Mouse (Mus musculus): ENCODE results near the gene Maz.
A peak's percentile ranks its signal among the peaks of the same experiment; 100 is the strongest.

The Maz gene

GRCm38 (mm10) chr7:127018416-127019305 lies 8.2 kb downstream of the Maz start:
- Histone ChIP-seq H3K4me1 (replicated peaks; ENCODE audit: low read depth, low read length) (peaks cover 84% of the 10 kb centered on the region), H3K36me3 (ENCODE audit: insufficient read depth, low read length) (peaks cover 56% of the 10 kb centered on the region), H3K9me3 (ENCODE audit: low read length) (no peaks in the 10 kb centered on the region), H3K27me3 (ENCODE audit: insufficient read depth, low read length) (no peaks in the 10 kb centered on the region), H3K4me3 (replicated peaks; ENCODE audit: low read length) (no peak overlapping the region)
- TF ChIP-seq CTCF (conservative IDR thresholded peaks at IDR 0.05; ENCODE audit: low read length) (no peak), NANOG (IDR thresholded peaks at IDR 0.05; ENCODE audit: borderline replicate concordance, low read length) (no peak), POU5F1 (IDR thresholded peaks at IDR 0.05; ENCODE audit: borderline replicate concordance, low read length) (no peak)

DNA sequence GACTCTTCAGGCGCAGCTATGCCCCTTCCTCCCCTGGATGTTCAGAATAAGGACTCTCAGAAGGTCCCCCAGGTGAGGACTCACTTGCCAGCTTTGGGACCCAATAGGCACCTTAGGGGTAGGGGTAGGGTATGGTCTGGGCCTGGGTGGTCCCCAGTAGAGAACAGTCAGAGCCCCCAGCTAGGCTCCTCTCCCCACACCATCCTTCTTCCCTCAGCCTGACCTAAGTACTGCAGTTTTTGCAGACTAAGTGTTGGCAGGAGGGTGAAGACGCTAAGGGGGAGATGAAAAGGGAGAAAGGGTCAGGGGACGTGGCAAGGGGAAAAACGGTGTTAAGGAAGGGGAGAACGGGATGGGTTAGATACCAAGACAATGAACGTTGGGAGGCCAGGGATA lies 8.9 kb downstream of the Maz start:
- Histone ChIP-seq H3K4me1 (replicated peaks; ENCODE audit: low read depth, low read length) (peaks cover 84% of the 10 kb centered on the region), H3K4me3 (replicated peaks; ENCODE audit: low read length) (peak overlapping the region; percentile 97), H3K9me3 (ENCODE audit: low read length) (no peaks in the 10 kb centered on the region), H3K36me3 (ENCODE audit: insufficient read depth, low read length) (peaks cover 56% of the 10 kb centered on the region), H3K27me3 (ENCODE audit: insufficient read depth, low read length) (no peaks in the 10 kb centered on the region)
- TF ChIP-seq POU5F1 (IDR thresholded peaks at IDR 0.05; ENCODE audit: borderline replicate concordance, low read length), result no peak
- no peak for TF ChIP-seq CTCF (conservative IDR thresholded peaks at IDR 0.05; ENCODE audit: low read length)
- no peak for TF ChIP-seq NANOG (IDR thresholded peaks at IDR 0.05; ENCODE audit: borderline replicate concordance, low read length)

DNA sequence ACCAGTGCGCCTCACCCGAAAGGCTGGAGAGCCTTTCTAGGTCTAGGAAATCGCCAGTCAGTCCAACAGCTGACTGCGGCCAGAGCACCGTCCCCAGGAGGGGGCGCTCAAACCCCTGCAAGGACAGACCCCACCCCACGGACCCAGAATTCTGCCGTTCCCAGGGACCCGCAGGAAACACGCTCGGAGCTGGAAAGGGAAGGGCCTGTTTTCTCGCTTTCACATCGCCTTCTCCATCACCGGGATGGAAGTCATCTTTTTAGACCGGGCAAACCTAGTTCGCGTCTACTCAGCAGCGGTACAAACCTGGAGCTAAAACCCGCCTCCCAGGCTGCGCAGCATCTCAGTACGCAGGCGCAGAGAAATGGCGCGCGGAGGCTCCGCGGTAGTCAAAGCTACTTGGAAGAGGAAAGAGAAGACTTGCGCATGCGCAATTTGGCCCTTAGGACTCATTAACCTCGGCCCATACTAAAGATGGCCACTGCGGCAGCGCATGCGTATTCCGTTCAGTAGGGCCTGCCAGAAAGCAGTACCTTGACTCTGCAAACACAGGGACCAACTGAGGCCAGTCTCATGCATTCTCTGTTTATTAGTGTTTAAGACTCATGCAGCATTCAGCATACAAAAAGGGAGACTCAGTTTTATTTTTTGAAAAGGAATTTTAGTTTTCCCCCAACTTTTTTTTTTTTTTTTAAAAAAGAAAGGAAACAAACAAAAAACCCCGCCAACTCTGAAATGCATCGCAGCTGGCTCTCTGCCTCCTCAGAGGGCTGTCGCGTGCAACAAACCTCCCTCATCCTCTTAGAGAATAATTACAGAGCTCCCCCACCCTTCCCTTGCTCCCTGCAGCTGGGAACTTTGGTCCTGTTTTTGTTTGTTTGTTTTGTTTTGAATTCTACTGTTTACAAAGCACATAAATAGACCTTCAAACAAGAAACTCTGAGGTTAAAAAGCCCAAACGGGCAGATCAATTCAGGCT lies 9.6 kb downstream of the Maz start, which contains the start of gene Pagr1a:
TSS of gene Pagr1a (minus strand) at position 382 of the 979 bp plus-strand sequence.
- Histone ChIP-seq H3K4me3 (replicated peaks; ENCODE audit: low read length) (peak within 1 kb of the TSS; percentile 97), H3K4me1 (replicated peaks; ENCODE audit: low read depth, low read length) (peaks cover 84% of the 10 kb centered on the region), H3K27me3 (ENCODE audit: insufficient read depth, low read length) (no peaks in the 10 kb centered on the region), H3K9me3 (ENCODE audit: low read length) (no peaks in the 10 kb centered on the region), H3K36me3 (ENCODE audit: insufficient read depth, low read length) (peaks cover 56% of the 10 kb centered on the region)
- TF ChIP-seq NANOG (IDR thresholded peaks at IDR 0.05; ENCODE audit: borderline replicate concordance, low read length) (no peak), CTCF (conservative IDR thresholded peaks at IDR 0.05; ENCODE audit: low read length) (peak; percentile 86)

DNA sequence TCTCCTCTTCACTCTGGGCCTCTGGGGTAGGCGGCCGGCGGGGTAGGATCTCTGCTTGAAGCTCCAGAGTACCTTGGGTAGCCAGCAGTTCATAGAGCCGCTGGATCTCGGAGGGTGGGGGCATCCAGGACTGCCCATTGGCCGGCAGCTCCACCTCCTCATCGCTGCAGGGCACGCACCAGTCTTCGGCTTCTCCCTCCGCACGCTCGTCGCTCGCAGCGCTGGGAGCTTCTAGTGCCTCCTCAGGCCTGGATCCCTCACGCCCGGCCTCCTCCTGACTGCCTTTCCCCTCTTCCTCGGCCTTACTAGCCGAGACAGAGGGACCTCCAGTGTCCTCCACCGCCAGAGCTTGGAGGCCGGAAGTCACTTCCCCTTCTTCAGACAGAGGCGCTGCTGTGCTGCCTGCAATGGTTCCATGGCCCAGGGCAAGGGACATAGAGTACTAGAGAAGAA lies 10.3 kb downstream of the Maz start:
- peaks cover 84% of the 10 kb centered on the region for H3K4me1 ChIP-seq (replicated peaks; ENCODE audit: low read depth, low read length)
- H3K36me3 ChIP-seq (ENCODE audit: insufficient read depth, low read length), result peaks cover 55% of the 10 kb centered on the region
- no peaks in the 10 kb centered on the region for H3K27me3 ChIP-seq (ENCODE audit: insufficient read depth, low read length)
- H3K9me3 ChIP-seq (ENCODE audit: low read length), result no peaks in the 10 kb centered on the region
- H3K4me3 ChIP-seq (replicated peaks; ENCODE audit: low read length), result peak overlapping the region; percentile 97
- TF ChIP-seq NANOG (IDR thresholded peaks at IDR 0.05; ENCODE audit: borderline replicate concordance, low read length), result no peak
- TF ChIP-seq CTCF (conservative IDR thresholded peaks at IDR 0.05; ENCODE audit: low read length), result no peak
- TF ChIP-seq POU5F1 (IDR thresholded peaks at IDR 0.05; ENCODE audit: borderline replicate concordance, low read length), result no peak

- peaks cover 84% of the 10 kb centered on the region for H3K4me1 ChIP-seq (replicated peaks; ENCODE audit: low read depth, low read length)
- H3K9me3 ChIP-seq (ENCODE audit: low read length), result no peaks in the 10 kb centered on the region
- H3K27me3 ChIP-seq (ENCODE audit: insufficient read depth, low read length), result no peaks in the 10 kb centered on the region
- H3K36me3 ChIP-seq (ENCODE audit: insufficient read depth, low read length), result peaks cover 57% of the 10 kb centered on the region
- TF ChIP-seq CTCF (conservative IDR thresholded peaks at IDR 0.05; ENCODE audit: low read length) (no peak), NANOG (IDR thresholded peaks at IDR 0.05; ENCODE audit: borderline replicate concordance, low read length) (no peak), POU5F1 (IDR thresholded peaks at IDR 0.05; ENCODE audit: borderline replicate concordance, low read length) (no peak)
- H3K4me3 ChIP-seq (replicated peaks; ENCODE audit: low read length), result peak within 1 kb of the TSS; percentile 97
These were observed 10.6 kb downstream of the Maz start, which contains the start of gene Pagr1b for GRCm38 (mm10) chr7:127016481-127016485. Pagr1b (minus strand) TSS chr7:127016484.

GRCm38 (mm10) chr7:127016081-127016480 lies 10.8 kb downstream of the Maz start:
- H3K4me1 ChIP-seq (replicated peaks; ENCODE audit: low read depth, low read length), result peaks cover 84% of the 10 kb centered on the region
- TF ChIP-seq NANOG (IDR thresholded peaks at IDR 0.05; ENCODE audit: borderline replicate concordance, low read length), result no peak
- no peak for TF ChIP-seq POU5F1 (IDR thresholded peaks at IDR 0.05; ENCODE audit: borderline replicate concordance, low read length)
- TF ChIP-seq CTCF (conservative IDR thresholded peaks at IDR 0.05; ENCODE audit: low read length), result no peak
- peak overlapping the region; percentile 97 for H3K4me3 ChIP-seq (replicated peaks; ENCODE audit: low read length)
- H3K27me3 ChIP-seq (ENCODE audit: insufficient read depth, low read length), result no peaks in the 10 kb centered on the region
- H3K9me3 ChIP-seq (ENCODE audit: low read length), result no peaks in the 10 kb centered on the region
- peaks cover 59% of the 10 kb centered on the region for H3K36me3 ChIP-seq (ENCODE audit: insufficient read depth, low read length)

GRCm38 (mm10) chr7:127014993-127015392 lies 11.8 kb downstream of the Maz start:
- no peaks in the 10 kb centered on the region for H3K9me3 ChIP-seq (ENCODE audit: low read length)
- H3K4me1 ChIP-seq (replicated peaks; ENCODE audit: low read depth, low read length), result peaks cover 85% of the 10 kb centered on the region
- no peak for TF ChIP-seq CTCF (conservative IDR thresholded peaks at IDR 0.05; ENCODE audit: low read length)
- no peak for TF ChIP-seq POU5F1 (IDR thresholded peaks at IDR 0.05; ENCODE audit: borderline replicate concordance, low read length)
- TF ChIP-seq NANOG (IDR thresholded peaks at IDR 0.05; ENCODE audit: borderline replicate concordance, low read length), result no peak
- H3K36me3 ChIP-seq (ENCODE audit: insufficient read depth, low read length), result peaks cover 66% of the 10 kb centered on the region
- no peaks in the 10 kb centered on the region for H3K27me3 ChIP-seq (ENCODE audit: insufficient read depth, low read length)
- H3K4me3 ChIP-seq (replicated peaks; ENCODE audit: low read length), result peak overlapping the region; percentile 97

DNA sequence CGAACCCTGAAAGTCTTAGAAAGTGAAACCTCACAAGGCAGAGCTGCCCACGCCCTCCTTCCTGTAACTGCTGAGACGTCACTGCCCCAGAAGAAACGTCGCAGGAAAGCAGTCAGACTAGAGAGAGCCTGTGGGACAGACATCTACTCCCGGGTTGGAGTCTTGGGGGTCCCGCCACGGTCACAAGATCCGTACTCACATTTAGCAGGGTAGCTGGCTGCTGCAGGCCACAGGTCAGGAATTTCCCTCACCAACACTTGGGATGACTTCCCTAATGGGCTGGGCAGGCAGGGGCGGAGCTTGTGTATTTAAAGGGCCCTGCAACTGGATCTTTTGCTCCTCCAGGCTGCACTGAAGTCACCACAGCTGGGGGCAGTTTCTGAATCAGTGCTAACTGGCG lies 12.5 kb downstream of the Maz start, which contains the start of gene Mvp:
TSS of gene Mvp (minus strand) at position 302 of the 400 bp plus-strand sequence.
- H3K27me3 ChIP-seq (ENCODE audit: insufficient read depth, low read length), result no peaks in the 10 kb centered on the region
- H3K9me3 ChIP-seq (ENCODE audit: low read length), result no peaks in the 10 kb centered on the region
- H3K4me1 ChIP-seq (replicated peaks; ENCODE audit: low read depth, low read length), result peaks cover 85% of the 10 kb centered on the region
- peak within 1 kb of the TSS; percentile 97 for H3K4me3 ChIP-seq (replicated peaks; ENCODE audit: low read length)
- TF ChIP-seq CTCF (conservative IDR thresholded peaks at IDR 0.05; ENCODE audit: low read length) (no peak), POU5F1 (IDR thresholded peaks at IDR 0.05; ENCODE audit: borderline replicate concordance, low read length) (no peak), NANOG (IDR thresholded peaks at IDR 0.05; ENCODE audit: borderline replicate concordance, low read length) (no peak)
- H3K36me3 ChIP-seq (ENCODE audit: insufficient read depth, low read length), result peaks cover 61% of the 10 kb centered on the region

All from E14TG2a.4 (cell line).